Mouse (Mus musculus): ENCODE measurements around the gene Mybpc2. TPM values are rescaled to one million over a fixed set of nuclear protein-coding genes. Genes with fewer than 3 reads are reported as not detected.

The Mybpc2 gene
- total RNA-seq, 2 experiments from 2014 or later = not detected

- 0 out of 2 replicates have a peak, but pooled peaks have one; percentile 7 for ATAC-seq (replicated peaks; ENCODE audit: low FRiP score, poor library complexity, severe bottlenecking)
Measured at GRCm38 (mm10) chr7:44547725-44548124, 23.3 kb upstream of the Mybpc2 start.

- ATAC-seq (replicated peaks; ENCODE audit: low FRiP score, poor library complexity, severe bottlenecking) = no peak
Measured at GRCm38 (mm10) chr7:44547041-44547440, 22.6 kb upstream of the Mybpc2 start.

GRCm38 (mm10) chr7:44546274-44546673 is 21.8 kb upstream of the Mybpc2 start:
- no peak for ATAC-seq (replicated peaks; ENCODE audit: low FRiP score, poor library complexity, severe bottlenecking)

- ATAC-seq (replicated peaks; ENCODE audit: low FRiP score, poor library complexity, severe bottlenecking) = no peak
Measured at GRCm38 (mm10) chr7:44543071-44543470, 18.6 kb upstream of the Mybpc2 start.

- ATAC-seq (replicated peaks; ENCODE audit: low FRiP score, poor library complexity, severe bottlenecking) = no peak
Measured at GRCm38 (mm10) chr7:44542555-44542954, 18.1 kb upstream of the Mybpc2 start.

- ATAC-seq (replicated peaks; ENCODE audit: low FRiP score, poor library complexity, severe bottlenecking) = no peak
Measured at GRCm38 (mm10) chr7:44538756-44539624, 14.5 kb upstream of the Mybpc2 start.

- no peak for ATAC-seq (replicated peaks; ENCODE audit: low FRiP score, poor library complexity, severe bottlenecking)
Measured at GRCm38 (mm10) chr7:44537496-44537895, 13.0 kb upstream of the Mybpc2 start.

- ATAC-seq (replicated peaks; ENCODE audit: low FRiP score, poor library complexity, severe bottlenecking) = no peak
Measured at GRCm38 (mm10) chr7:44537009-44537408, 12.6 kb upstream of the Mybpc2 start.

- no peak for ATAC-seq (replicated peaks; ENCODE audit: low FRiP score, poor library complexity, severe bottlenecking)
Measured at GRCm38 (mm10) chr7:44536590-44536968, 12.1 kb upstream of the Mybpc2 start.

GRCm38 (mm10) chr7:44535657-44536589 is 11.5 kb upstream of the Mybpc2 start:
- no peak for ATAC-seq (replicated peaks; ENCODE audit: low FRiP score, poor library complexity, severe bottlenecking)

GRCm38 (mm10) chr7:44534656-44535441 is 10.4 kb upstream of the Mybpc2 start:
- no peak for ATAC-seq (replicated peaks; ENCODE audit: low FRiP score, poor library complexity, severe bottlenecking)

GRCm38 (mm10) chr7:44534242-44534641 is 9.8 kb upstream of the Mybpc2 start:
- no peak for ATAC-seq (replicated peaks; ENCODE audit: low FRiP score, poor library complexity, severe bottlenecking)

GRCm38 (mm10) chr7:44533746-44534045 is 9.2 kb upstream of the Mybpc2 start:
- ATAC-seq (replicated peaks; ENCODE audit: low FRiP score, poor library complexity, severe bottlenecking) = no peak

- ATAC-seq (replicated peaks; ENCODE audit: low FRiP score, poor library complexity, severe bottlenecking) = no peak
Measured at GRCm38 (mm10) chr7:44532918-44533745, 8.7 kb upstream of the Mybpc2 start.

GRCm38 (mm10) chr7:44531946-44532732 is 7.7 kb upstream of the Mybpc2 start, which contains the start of gene Spib:
TSS of gene Spib (minus strand) at chr7:44532071.
- ATAC-seq (replicated peaks; ENCODE audit: low FRiP score, poor library complexity, severe bottlenecking) = no peak

GRCm38 (mm10) chr7:44531207-44531606 is 6.8 kb upstream of the Mybpc2 start:
- ATAC-seq (replicated peaks; ENCODE audit: low FRiP score, poor library complexity, severe bottlenecking) = no peak

GRCm38 (mm10) chr7:44530507-44530906 is 6.1 kb upstream of the Mybpc2 start:
- no peak for ATAC-seq (replicated peaks; ENCODE audit: low FRiP score, poor library complexity, severe bottlenecking)

- no peak for ATAC-seq (replicated peaks; ENCODE audit: low FRiP score, poor library complexity, severe bottlenecking)
Measured at GRCm38 (mm10) chr7:44529518-44529917, 5.1 kb upstream of the Mybpc2 start.
